Mouse (Mus musculus) lung, postnatal 25 days (tissue): ENCODE measurements around the gene Btbd9.
A peak's percentile ranks its signal among the peaks of the same experiment; 100 is the strongest.

Experiments used
- DNase-seq: peaks from one replicate; pipeline ENCODE4 v3.0.0; 2022; ENCODE audit warnings: low spot score

Btbd9 gene

DNA sequence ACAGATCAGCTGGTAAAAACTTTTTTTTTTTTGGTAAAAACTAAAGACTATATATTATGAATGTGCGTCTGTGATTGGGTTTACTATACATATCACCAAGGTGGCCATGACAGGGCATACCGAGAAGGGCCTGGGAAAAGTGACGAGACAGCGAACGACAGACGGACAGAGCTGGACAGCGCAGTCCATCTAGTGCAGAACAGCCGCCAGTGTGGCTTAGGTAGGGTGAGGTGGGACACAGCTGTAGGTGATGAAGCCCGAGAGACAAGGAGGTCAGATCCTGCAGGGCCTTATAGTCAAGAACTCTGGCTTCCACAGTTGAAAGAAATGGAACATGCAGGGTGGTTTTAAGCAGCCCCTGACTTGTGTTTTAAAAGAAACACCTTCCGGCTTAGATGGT lies 94.9 kb downstream of the Btbd9 start:
- no peak for DNase-seq

DNA sequence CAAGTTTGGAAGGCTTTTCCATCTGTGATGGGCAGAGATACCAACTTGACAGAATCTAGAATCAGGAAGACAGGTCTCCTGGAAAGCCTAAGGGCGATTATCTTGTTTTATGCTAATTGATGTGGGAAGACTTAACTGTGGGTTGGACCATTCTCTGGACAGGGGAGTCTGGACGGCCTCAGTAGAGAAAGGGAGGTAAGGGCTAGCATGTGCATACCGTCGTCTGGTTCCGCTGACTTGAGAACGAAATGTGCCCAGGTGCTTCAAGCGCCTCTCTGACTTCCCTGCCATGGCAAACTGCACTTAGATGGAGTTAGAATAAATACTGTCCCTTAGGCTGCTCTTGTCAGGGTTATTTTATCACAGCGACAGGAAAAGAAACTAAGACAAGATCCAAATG lies 95.9 kb downstream of the Btbd9 start:
- DNase-seq = no peak

DNA sequence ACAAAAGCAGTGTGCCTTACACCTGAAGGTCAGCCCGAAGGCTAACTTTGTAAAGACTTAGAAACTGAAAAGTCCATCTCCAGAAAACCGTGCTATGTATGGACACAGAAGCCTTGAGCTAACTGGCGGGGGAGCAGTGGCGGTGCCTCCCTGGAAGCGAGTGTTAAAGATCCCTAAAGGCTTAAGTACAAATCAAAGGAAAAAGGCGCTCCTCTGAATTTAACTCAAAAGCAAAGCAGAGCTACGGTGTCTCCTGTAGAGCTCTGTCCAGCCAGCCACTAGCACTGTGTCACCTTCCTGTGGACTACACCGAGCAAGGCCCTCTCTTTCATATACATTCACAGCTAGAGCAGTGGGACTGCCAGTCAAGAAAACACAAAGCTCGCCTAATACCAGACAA lies 98.1 kb downstream of the Btbd9 start:
- DNase-seq = no peak

DNA sequence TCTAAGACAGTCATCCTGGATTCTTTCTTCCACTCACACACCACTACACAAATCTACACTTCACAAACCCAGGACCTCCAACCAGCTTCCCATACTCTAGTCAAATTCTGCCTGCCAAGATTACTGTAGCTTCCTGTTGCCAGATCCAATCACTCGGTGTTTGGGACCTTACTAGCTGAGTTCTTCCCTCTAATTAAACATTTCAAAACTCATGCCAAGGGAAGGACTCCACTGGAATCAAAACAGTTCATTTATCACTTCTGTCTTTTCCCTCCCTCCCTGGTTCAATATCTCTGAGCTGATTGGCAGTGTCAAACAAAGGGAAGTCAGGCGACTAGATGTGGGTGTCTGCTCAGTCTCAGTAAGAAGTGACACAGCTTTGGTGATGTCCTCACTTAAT lies 101.7 kb downstream of the Btbd9 start:
- no peak for DNase-seq

DNA sequence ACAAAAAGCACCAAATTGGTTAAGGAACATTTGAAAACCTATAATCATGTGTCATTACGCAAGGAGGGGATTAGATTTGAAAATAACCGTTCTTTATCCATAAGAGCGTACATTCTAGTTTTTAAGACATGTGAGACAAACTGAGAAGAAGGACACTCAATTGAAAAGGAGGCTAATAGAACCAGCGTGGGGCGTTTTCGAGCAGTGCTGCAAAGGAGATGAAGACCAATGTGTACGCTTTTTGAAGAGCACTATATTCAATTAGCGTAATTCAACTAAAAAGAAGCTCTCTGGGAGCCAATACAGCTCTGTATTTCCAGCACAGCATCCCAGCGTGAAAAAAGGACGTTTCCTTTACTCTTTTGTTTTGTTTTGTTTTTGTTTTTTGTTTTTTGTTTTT lies 103.5 kb downstream of the Btbd9 start:
- no peak for DNase-seq

DNA sequence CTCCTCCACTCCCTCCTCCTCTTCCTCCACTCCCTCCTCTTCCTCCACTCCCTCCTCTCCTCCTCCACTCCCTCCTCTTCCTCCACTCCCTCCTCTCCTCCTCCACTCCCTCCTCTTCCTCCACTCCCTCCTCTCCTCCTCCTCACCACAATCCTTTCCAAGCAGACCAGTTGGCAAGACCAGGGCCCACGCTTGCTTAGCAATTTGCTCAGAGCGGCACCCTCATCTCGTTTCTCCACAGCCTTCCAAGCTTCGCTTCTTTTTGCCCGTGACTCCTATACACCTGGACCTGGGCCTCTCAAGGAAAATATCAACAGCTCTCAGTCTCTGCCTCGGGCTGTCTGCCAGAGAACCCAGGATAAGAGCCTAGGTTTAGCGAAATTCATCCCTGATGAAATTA lies 104.8 kb downstream of the Btbd9 start:
- no peak for DNase-seq

DNA sequence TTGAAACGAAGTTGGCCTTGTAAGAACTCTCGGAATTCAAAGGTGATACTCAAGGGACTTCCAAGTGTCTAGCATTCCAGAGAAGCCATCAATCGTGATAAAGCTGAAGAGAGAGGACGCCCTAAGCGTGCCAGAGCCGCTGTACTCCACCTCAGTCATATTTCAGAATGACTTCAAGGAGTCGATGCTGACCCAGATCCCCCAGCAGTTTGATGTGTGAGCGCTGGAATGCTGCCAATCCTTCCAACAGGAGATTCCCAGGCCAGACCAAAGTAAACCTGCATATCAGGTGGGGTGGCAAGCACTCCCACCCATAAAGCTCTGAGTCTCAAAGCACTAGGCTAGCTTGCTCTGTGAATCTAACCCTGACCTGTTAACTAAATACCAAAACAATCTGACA lies 105.5 kb downstream of the Btbd9 start:
- DNase-seq = no peak

DNA sequence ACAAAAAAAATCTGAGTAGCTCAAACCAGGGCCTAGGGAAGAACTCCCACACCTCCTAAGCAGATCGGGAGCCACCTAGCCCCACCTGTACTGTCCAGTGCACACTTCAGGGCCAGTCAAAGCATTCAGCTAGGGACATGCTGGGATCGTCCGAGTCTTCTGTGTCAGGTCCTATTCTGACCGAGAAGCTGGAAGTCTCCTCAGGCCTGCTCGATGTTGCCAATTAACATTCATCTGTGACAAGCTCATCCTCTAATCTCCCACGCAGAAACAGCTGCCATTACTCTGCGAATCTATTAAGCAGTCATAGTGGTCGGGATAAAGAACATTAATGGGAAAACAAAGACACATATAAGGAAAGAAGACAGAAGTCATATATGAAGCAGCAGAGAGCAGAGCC lies 106.0 kb downstream of the Btbd9 start:
- DNase-seq = no peak

DNA sequence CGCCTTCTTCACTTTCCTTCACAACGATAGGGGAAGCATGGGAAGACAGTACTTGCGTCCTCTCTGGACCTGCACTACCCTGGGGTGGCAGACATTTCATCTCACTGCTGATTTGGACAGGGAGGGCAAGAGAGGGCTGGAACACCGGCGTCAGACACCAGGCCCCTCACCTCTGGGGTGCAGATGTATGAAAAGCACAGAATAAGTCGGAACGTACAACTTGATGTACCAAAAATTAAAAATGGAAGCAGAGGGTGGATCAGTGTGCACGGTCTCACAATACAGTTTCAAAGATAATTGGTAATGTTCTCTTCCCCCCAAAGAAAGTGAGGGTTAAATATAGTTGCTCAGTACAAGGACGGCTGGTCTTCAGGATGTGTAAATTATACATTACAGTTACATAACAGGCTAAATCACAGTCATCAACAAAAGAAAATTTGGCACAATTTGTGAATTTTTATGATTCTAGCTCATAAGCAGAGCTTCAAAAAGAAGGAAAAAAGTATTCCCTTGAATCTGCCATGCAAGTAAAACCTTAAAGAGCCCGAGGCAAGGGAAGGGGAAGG lies 106.7 kb downstream of the Btbd9 start:
- DNase-seq = no peak

DNA sequence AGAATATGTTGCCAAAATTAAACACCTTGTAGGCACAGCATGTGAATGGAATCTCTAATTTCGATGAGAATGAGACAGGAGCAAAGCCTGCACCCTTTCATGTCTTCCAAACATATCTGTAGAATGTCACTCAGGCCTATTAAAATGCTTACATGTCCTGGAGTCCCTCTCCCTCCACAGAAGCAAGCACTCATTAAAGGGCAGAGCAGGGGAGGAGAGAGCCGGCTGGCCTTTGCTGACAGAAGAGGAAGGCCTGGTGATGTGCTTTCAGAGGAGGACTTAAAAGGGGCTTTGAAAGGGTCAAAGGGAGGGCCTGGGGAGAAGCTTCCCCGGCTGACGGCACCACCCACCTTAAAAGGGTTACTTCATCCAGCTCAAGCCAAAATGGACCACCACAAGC lies 107.9 kb downstream of the Btbd9 start:
- no peak for DNase-seq

DNA sequence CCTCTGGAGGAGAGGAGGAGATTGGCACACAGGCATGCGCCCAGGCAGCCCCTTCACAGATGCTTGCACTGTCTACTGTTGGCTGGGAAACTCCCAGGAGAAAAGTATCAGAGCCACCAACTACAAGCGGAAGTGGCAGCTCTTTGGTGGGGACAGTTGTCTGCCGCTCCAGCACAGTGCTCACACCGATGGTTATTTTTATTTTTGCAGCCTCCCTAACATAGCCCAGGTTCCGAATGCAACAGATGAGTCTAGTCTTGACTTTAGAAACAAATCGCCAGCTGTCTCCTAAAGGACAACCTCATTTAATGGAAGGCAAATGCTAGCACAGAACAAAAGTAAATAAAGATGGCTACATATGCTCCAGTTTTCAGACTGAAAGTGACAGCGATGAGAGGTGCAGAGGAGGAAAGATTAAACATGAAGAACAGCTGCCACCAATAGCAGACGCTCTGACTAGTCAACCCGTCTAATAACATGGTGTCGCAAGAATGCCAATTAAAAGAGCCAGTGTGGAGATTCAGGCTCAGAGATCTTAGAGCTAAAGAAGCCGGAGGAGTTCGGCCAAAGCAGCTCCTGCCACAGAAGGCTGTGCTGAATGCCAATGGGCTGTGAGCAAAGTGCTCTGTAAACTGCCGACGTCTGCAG lies 108.6 kb downstream of the Btbd9 start:
- no peak for DNase-seq

DNA sequence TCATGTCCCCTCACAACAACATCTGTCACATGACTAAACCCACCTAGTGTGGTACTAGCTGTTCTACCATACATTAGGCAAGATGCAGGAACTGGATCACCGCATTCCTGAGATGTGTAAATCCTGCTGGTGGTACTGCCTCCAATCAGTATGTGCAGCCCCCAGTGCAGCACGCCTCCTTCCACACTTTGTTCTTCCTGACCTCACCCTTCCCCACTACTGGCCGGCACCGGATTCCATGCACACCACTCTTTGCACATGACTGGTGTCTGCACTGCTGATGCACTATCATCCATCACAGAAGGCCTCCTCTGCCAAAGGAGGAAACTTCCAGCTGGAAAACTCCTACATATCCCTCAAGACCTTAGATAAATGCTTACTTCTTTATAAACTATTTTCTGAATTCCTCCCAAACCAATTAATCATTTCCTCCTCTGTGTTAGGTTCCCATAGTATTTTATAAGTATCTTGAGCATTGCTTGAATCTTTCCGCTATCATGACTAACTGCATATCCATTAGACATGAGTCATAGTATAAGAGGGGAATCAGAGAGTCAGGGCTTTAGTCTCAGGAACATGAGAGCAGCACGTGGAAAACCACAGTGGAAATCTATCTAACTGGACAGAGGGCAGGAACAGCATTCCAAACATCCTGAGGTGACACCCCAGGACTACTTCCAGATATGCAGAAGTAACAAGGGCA lies 111.1 kb downstream of the Btbd9 start:
- no peak for DNase-seq

DNA sequence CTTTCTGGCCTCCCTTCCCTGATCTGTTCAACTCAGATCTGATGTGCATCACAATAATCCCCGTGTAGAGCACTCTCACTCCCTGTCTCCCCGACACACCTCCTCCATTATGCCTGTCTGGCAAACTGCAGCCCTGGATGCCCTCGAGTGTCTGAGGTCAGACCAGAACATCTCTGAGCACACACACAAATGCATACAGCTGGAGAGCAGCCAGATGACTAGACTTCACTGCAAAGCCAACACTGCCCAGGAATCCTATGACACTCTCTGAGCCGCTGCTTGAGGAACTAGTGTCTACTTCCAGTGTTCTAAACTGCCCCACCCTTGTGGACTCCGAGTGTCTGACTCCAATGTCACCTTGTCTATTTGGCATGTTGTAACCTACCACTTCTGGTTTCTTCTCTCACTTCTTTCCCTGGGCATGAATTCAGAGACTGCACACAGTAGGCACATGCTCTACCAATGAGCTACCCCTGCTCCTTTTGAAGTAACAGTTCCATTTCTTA lies 112.0 kb downstream of the Btbd9 start:
- no peak for DNase-seq

DNA sequence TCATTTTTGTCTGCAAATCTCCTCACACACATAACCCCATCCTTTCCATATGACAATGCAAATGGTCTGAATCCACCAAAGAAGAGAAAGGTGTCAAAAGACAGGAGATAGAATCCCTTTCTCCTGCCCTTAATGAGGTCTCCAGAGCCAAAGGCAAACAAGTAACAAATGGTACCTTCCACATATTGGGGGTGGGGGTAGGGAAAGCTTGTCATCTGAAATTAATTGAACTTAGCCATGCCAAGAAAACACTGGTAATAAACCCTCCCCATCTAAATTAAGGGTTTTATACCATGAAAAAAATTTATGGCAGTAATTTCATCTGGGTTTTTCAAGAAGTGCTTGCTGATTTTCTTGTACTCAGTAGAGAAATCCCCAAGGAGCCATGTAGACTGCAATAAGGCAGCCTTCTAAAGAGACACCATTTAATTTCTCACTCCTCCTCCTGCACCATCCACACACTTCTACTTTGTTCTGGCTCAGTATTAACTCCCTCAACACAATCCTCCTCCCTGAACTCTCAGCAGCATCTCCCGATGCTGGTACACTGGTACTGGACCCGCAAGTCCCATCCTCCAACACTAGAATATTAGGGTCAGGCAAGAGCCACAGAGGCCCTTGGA lies 115.5 kb downstream of the Btbd9 start:
- DNase-seq = no peak

DNA sequence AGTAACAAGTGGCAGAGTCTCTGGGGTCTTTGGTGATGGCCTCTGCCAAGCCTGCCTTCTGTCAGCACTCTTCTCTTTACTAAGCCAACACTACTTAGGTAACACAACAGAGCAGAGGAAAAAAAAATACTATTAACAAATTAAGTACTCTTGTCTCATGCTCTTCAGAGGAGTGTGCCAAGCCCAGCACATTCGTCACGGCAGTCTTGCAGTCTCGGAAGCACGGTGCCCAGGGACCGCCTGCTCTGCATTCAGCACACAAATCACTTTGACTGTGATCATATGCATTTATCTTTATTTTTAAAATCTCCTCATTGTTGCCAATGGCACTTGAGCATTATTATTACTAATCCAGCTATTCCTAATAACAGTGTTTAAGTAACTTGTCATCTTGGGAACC lies 116.6 kb downstream of the Btbd9 start:
- DNase-seq = peak; percentile 73

DNA sequence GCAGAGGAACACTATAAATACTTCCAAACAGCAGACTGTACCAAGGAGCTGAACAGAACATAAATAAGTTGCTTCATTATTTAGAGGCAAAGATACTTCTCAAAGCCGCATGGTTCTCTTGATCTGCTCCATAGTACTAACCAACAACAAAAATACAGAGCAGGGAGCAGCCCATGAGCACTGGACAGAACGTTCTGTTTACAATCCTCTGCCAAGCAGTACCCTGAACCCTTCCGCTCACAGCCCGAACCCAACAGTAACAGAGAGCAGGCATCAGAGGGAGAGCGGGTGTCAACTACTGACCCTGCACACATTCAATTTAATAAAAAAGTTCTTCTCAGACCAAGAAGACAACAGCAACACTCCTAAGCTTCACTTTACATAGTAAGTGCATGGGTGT lies 117.4 kb downstream of the Btbd9 start:
- DNase-seq = peak; percentile 75

DNA sequence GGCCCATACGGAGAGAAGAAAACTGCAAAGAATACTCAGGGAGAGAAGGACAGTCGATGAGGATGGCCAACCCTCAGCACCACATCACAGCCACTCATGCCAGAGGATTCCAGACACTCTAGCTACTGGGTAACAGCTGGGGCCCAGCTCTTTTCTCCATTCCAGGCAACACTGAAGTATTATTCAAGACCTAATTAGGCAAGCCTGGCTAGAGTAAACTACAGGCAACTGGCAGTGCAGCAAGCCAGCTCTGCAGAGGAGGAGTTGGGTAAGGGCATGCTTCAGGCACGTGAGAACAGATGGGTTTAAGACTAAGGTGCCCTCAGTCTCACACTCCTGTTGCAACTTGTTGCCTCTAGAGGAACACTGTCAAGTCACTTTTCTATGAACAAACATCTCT lies 118.0 kb downstream of the Btbd9 start:
- peak; percentile 76 for DNase-seq

DNA sequence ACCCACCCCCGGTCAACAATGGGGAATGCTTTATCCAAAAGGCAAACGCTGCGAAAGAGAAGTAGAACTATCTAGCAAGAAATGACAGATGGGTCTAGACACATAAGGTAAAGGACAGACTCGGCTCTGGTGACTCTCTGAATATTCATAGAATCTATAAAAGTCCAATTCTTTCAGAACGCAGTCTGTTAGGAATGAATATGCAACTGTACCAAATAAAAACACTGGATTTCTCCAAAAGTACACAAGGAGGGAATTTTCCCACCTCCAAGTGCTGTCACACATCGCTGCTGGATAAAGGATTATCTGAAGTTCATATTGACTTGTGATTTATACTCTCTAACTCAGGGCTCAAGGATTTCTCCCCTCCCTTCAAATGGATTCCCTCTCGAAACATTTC lies 118.8 kb downstream of the Btbd9 start:
- DNase-seq = no peak

DNA sequence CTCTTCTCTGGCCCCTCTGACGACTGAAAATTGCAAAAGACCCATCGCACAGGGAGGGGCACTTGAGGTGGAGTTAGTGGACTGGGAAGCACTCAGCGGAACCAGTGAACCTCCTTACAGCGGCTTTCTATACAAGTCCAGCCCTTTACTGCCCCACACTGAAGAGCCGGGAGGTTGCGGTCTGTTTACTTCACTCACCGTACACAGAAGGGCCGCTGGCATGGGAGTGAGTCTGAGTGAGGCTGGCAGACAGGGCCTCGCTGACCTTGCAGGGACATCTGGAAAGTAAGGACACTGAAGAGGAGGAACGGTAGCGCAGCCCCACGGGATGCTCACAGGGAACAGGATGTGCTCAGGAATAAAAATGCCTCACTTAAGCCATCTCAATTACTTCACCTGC lies 120.0 kb downstream of the Btbd9 start:
- DNase-seq = no peak

DNA sequence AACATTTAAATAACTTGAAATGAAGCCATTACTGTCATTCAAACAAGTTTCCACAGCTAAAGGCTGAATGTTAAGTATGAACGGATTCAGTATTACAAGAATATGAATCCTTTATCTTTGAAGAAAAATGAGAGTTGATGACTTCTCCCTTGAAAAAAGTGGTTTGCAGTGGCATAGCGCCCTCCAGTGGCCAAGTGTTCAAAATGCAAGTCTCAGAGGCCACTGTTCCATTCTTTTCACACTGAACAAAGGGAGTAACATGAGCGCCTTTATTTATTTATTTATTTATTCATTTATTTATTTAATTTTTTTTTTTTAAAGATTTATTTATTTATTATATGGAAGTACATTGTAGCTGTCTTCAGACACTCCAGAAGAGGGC lies 121.4 kb downstream of the Btbd9 start:
- peak; percentile 80 for DNase-seq

DNA sequence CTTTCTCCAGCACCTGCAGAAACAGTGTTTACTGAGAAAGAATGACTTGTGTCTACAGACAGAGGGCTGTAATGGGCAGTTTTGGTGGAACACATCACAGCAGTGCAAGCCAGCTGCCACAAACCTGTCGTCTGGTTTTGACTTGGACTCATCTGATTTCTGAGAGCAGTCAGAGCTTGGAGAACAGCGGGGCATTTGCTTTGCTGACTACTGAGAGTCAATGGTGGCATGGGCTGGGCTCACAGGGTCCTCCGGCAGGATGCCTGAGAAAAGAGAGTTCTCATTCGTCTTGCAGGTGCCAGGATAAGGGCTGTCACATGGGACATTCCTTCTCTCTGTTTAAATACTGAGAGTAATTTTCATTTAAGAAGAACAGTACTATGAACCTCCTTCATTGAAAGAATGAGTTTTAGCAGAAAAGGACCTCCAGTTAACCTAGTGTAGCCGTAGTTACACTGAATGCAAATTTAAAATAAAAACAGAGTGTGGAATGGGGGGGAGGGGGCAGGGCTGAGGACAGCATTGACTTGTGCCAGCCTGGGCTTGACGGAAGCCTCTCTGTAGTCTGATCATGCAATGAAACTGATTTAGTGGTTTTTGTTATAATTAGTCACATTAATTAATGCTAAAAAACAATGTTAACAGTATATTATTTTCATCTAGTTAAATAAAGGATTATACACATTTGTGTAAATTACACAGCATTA lies 122.0 kb downstream of the Btbd9 start:
- no peak for DNase-seq

DNA sequence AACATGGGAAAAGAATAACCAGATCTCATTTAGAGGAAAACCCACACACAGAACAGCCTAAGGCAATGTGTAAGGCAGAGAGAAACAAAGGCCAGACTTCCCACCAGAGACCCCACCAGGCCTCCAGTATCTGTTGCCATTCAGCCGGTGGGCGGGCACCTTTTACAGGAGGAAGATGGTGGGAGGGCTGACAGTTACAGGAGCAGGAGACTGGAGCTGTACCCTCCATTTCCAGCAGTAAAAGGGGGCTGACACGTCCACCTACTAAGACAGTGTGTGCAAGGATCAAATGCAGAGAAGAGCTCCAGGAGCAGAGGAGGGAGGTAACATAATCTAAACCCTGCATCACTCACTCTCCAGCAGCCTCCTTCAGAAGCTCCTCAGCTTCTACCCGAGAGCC lies 123.0 kb downstream of the Btbd9 start:
- no peak for DNase-seq

DNA sequence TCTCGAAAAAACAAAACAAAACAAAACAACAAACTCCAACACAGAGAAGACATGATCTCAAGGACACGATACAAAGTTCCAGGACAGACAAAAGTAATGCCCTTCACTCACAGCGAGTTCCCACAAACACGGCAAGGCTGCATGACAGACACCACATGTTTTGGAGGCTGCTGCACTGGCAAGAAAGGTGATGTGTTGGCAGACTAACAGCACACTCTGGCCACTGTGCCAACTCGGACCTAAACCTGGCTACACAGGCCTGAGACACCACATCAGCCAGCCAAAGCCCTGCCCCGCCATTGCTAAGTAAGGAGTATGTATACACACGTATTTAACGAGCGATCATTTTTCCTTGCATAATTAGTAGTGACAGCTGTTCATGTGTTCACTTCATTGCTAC lies 123.9 kb downstream of the Btbd9 start:
- DNase-seq = no peak
